Comparison of ENCODE assay signal across 7 mouse cellular contexts in the genomic region with DNA sequence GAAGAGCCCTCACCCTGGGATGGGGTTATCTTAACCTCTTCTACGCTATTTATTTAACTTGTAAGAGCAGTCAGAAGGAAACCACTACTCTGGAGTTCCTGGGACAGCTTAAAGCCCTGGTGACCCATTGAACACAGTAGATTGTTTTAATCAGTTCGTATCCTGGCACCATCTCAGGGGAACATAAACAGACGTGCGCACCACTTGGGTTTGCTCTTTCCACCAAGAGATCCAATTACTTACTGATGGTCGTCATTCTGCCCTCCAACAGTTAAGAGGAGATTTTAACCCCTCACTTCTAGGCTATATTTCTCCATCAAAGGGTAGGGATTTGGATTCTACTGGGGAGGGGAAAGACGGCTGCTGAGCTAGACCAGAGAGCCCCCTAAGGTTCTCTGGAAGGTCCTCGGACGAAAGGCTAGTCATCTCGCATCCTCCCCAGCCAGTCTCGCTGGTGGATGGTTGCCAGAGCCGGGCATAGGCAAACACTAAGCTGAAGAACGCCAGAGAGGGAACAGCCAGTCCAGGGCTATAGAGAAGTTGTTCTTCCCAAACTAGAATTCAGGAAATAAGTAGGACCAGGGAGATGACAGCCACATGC. TPM values are rescaled to one million over a fixed set of nuclear protein-coding genes. Genes with fewer than 3 reads are reported as not detected.
DNase-seq lines count a peak whose midpoint lies in the region; ATAC-seq lines count a peak whose summit lies in the region.

No protein-coding gene starts in this region.

- peaks cover 5% of the 10 kb centered on the region; the same call in 1 of the 2 replicates for H3K4me1 ChIP-seq in forebrain, embryonic 14.5 days (ENCODE audit: control insufficient read depth, insufficient read depth, low read length)
- no peaks in the 10 kb centered on the region for H3K4me1 ChIP-seq in liver, embryonic 13.5 days (replicated peaks)

- peaks cover 36% of the 10 kb centered on the region for H3K27me3 ChIP-seq in forebrain, embryonic 14.5 days (replicated peaks; ENCODE audit: control insufficient read depth, insufficient read depth, low read length)
- peaks cover 47% of the 10 kb centered on the region for H3K27me3 ChIP-seq in liver, embryonic 13.5 days

- ATAC-seq in forebrain, embryonic 14.5 days: peak; percentile 8; the same call in 1 of the 2 replicates
- ATAC-seq in liver, embryonic 13.5 days (ENCODE audit: low read depth): no peak

- peak; percentile 42 for DNase-seq in right cerebral cortex, postnatal 4 days
- no peak for DNase-seq in right cerebral cortex, adult 18-20 months
- peak; percentile 7 for DNase-seq in forebrain, embryonic 14.5 days (ENCODE audit: low spot score)
- DNase-seq in liver, embryonic 13.5 days: no peak
- DNase-seq in urinary bladder, adult 18-20 months (ENCODE audit: low spot score in 2 of 2): no peak
- DNase-seq in frontal cortex, postnatal 14 days (ENCODE audit: low spot score in 2 of 2): no peak
- DNase-seq in B cell, adult 2 months: no peak

- peak overlapping the region; percentile 92 for H3K4me2 ChIP-seq in forebrain, embryonic 14.5 days (ENCODE audit: low read length)
- peak overlapping the region; percentile 55; the same call in 1 of the 2 replicates for H3K4me2 ChIP-seq in liver, embryonic 13.5 days

- no peaks in the 10 kb centered on the region for H3K36me3 ChIP-seq in forebrain, embryonic 14.5 days (ENCODE audit: control insufficient read depth, insufficient read depth, low read length)
- no peaks in the 10 kb centered on the region for H3K36me3 ChIP-seq in liver, embryonic 13.5 days

- H3K9ac ChIP-seq in forebrain, embryonic 14.5 days (ENCODE audit: low read length): peak overlapping the region; percentile 59
- no peak overlapping the region for H3K9ac ChIP-seq in liver, embryonic 13.5 days

- no peak overlapping the region for H3K27ac ChIP-seq in forebrain, embryonic 14.5 days (ENCODE audit: low read depth, low read length)
- no peak overlapping the region for H3K27ac ChIP-seq in liver, embryonic 13.5 days

- H3K9me3 ChIP-seq in forebrain, embryonic 14.5 days (replicated peaks; ENCODE audit: control insufficient read depth, low read length): no peaks in the 10 kb centered on the region
- H3K9me3 ChIP-seq in liver, embryonic 13.5 days (replicated peaks): no peaks in the 10 kb centered on the region

- peak overlapping the region; percentile 51 for H3K4me3 ChIP-seq in forebrain, embryonic 14.5 days (ENCODE audit: low read depth, low read length)
- H3K4me3 ChIP-seq in liver, embryonic 13.5 days (replicated peaks): peak overlapping the region; percentile 18; the same call in 1 of the 2 replicates

- 2% methylated on average over 12 of the region's 12 CpGs for WGBS in forebrain, embryonic 14.5 days
- 6% methylated on average over 12 of the region's 12 CpGs for WGBS in liver, embryonic 13.5 days (ENCODE audit: insufficient replicate concordance)

RNA-seq across cellular contexts. Expression of a gene that starts 1.4 kb away (rescaled TPM):
- 0.32 and 0.48 TPM in 2 replicates for polyA plus RNA-seq in forebrain, embryonic 14.5 days (2014; fragmentation: Nextera tagmentation; extraction: Ambion mirVana)
- polyA plus RNA-seq in liver, embryonic 13.5 days (2015; fragmentation: Nextera tagmentation; extraction: Ambion mirVana): 0.13 TPM in 1 of 2 replicates, not detected in the other

Comparison
In these comparisons a context has a peak if more than half of its experiments do, and no peak if none do; other contexts are left out.
1. DNase-seq: peak in right cerebral cortex, postnatal 4 days (single experiment) and forebrain, embryonic 14.5 days (single experiment); none in right cerebral cortex, adult 18-20 months (single experiment), liver, embryonic 13.5 days (single experiment), urinary bladder, adult 18-20 months (0 of 2), frontal cortex, postnatal 14 days (0 of 2) and B cell, adult 2 months (0 of 2).